Mouse (Mus musculus) gastrocnemius, adult 8-10 months (tissue): ENCODE results near the gene Cradd. TPM values are rescaled to one million over a fixed set of nuclear protein-coding genes. Genes with fewer than 3 reads are reported as not detected.

ENCODE experiments used
- DNase-seq, 2 experiments: peaks; one replicate each; pipeline ENCODE4 v3.0.0; 2022; ENCODE audit warnings: low spot score in 2 of 2
- total RNA-seq, 4 experiments: library from RNA; stranded (reverse); gene quantifications; 2 replicates each; pipeline ENCODE4 v1.2.4; 2022

The Cradd gene
- total RNA-seq, 4 experiments from 2014 or later: 6.7 to 18.0 (median 8.4) TPM

GRCm38 (mm10) chr10:95244961-95245679 is 78.8 kb downstream of the Cradd start:
- DNase-seq: no peak

- no peak for DNase-seq
Measured at GRCm38 (mm10) chr10:95239196-95240069, 84.5 kb downstream of the Cradd start.

- DNase-seq: no peak
Measured at GRCm38 (mm10) chr10:95238667-95239066, 85.3 kb downstream of the Cradd start.

GRCm38 (mm10) chr10:95236226-95236625 is 87.7 kb downstream of the Cradd start:
- no peak for DNase-seq

- DNase-seq: no peak
Measured at GRCm38 (mm10) chr10:95234661-95235060, 89.3 kb downstream of the Cradd start.

- DNase-seq: no peak
Measured at GRCm38 (mm10) chr10:95233044-95233443, 90.9 kb downstream of the Cradd start.

GRCm38 (mm10) chr10:95232554-95232953 is 91.4 kb downstream of the Cradd start:
- DNase-seq: no peak

GRCm38 (mm10) chr10:95228192-95228591 is 95.7 kb downstream of the Cradd start:
- no peak for DNase-seq

- DNase-seq: no peak
Measured at GRCm38 (mm10) chr10:95227590-95227989, 96.3 kb downstream of the Cradd start.

- no peak for DNase-seq
Measured at GRCm38 (mm10) chr10:95226772-95227171, 97.2 kb downstream of the Cradd start.

- DNase-seq: no peak
Measured at GRCm38 (mm10) chr10:95225006-95225405, 98.9 kb downstream of the Cradd start.

- no peak for DNase-seq
Measured at GRCm38 (mm10) chr10:95223211-95223610, 100.7 kb downstream of the Cradd start.

GRCm38 (mm10) chr10:95221914-95222313 is 102.0 kb downstream of the Cradd start:
- no peak for DNase-seq

- no peak for DNase-seq
Measured at GRCm38 (mm10) chr10:95220536-95220935, 103.4 kb downstream of the Cradd start.

GRCm38 (mm10) chr10:95218683-95219060 is 105.3 kb downstream of the Cradd start:
- DNase-seq: peak in 1 of 2 experiments; percentile 30

GRCm38 (mm10) chr10:95217956-95218682 is 105.8 kb downstream of the Cradd start:
- peak in 1 of 2 experiments; percentile 22 for DNase-seq

- no peak for DNase-seq
Measured at GRCm38 (mm10) chr10:95215324-95215723, 108.6 kb downstream of the Cradd start.

- no peak for DNase-seq
Measured at GRCm38 (mm10) chr10:95213820-95214219, 110.1 kb downstream of the Cradd start.

- no peak for DNase-seq
Measured at GRCm38 (mm10) chr10:95213311-95213710, 110.6 kb downstream of the Cradd start.

- DNase-seq: no peak
Measured at GRCm38 (mm10) chr10:95211660-95212059, 112.3 kb downstream of the Cradd start.

- no peak for DNase-seq
Measured at GRCm38 (mm10) chr10:95210664-95211372, 113.1 kb downstream of the Cradd start.
